Mouse (Mus musculus) ES-E14 (cell line): ENCODE results near the gene Als2. TPM values are rescaled to one million over a fixed set of nuclear protein-coding genes. Genes with fewer than 3 reads are reported as not detected.

ENCODE experiments used
- DNase-seq: peaks from one replicate; pipeline ENCODE4 v3.0.0-alpha.2; 2013; ENCODE audit warnings: low read depth, low spot score
- H3K27ac ChIP-seq: 2 replicates; pipeline ENCODE4 v1.5.1; 2012; ENCODE audit warnings: low read depth, mild to moderate bottlenecking, low read length, moderate library complexity, mixed read lengths; ENCODE audit not compliant: poor library complexity, insufficient read depth, severe bottlenecking
- H3K36me3 ChIP-seq: 2 replicates; pipeline ENCODE4 v1.6.1; 2012; ENCODE audit warnings: mild to moderate bottlenecking, low read length, moderate library complexity, mixed read lengths; ENCODE audit not compliant: control insufficient read depth, poor library complexity, insufficient read depth, severe bottlenecking
- H3K4me1 ChIP-seq, 2 experiments: fragments of 150-350 bp in 1 of 2; sonication (generic) in 1 of 2; 2 replicates each; pipeline ENCODE4 v1.6.1; 2012; ENCODE audit warnings: low read length in 2 of 2, mild to moderate bottlenecking in 1 of 2, mixed read lengths in 1 of 2; ENCODE audit not compliant: control insufficient read depth in 2 of 2, insufficient read depth in 2 of 2, poor library complexity in 1 of 2
- H3K4me3 ChIP-seq, 2 experiments: fragments of 150-350 bp in 1 of 2; sonication (generic) in 1 of 2; 2 replicates each; pipeline ENCODE4 v1.5.1; 2012; ENCODE audit warnings: low read length in 2 of 2, low read depth in 1 of 2, mild to moderate bottlenecking in 1 of 2, mixed read lengths in 1 of 2; ENCODE audit not compliant: insufficient read depth in 1 of 2, poor library complexity in 1 of 2, severe bottlenecking in 1 of 2
- H3K9ac ChIP-seq: 2 replicates; pipeline ENCODE4 v1.6.1; 2012; ENCODE audit warnings: low read depth, mild to moderate bottlenecking, low read length, mixed read lengths; ENCODE audit not compliant: poor library complexity, insufficient read depth, severe bottlenecking
- H3K9me3 ChIP-seq: fragments of 150-350 bp; sonication (generic); 2 replicates; pipeline ENCODE4 v1.6.1; 2012; ENCODE audit warnings: low read depth, mild to moderate bottlenecking, low read length; ENCODE audit not compliant: control insufficient read depth, insufficient read depth
- CHD2 ChIP-seq: IDR thresholded peaks from 2 replicates; pipeline ENCODE4 v1.6.1; 2014; ENCODE audit warnings: mild to moderate bottlenecking, low read depth, low read length, inconsistent platforms
- HCFC1 ChIP-seq: IDR thresholded peaks from 2 replicates; pipeline ENCODE4 v1.6.1; 2012; ENCODE audit warnings: low read length, inconsistent platforms, borderline replicate concordance; ENCODE audit not compliant: insufficient read depth
- MAFK ChIP-seq: IDR thresholded peaks from 2 replicates; pipeline ENCODE4 v1.6.1; 2014; ENCODE audit warnings: mild to moderate bottlenecking, low read depth, low read length, inconsistent platforms; ENCODE audit not compliant: insufficient read depth
- ZC3H11A ChIP-seq: IDR thresholded peaks from 2 replicates; pipeline ENCODE4 v1.6.1; 2012; ENCODE audit warnings: low read depth, mild to moderate bottlenecking, inconsistent platforms, low read length, borderline replicate concordance
- ZNF384 ChIP-seq: IDR thresholded peaks from 2 replicates; pipeline ENCODE4 v1.6.1; 2012; ENCODE audit warnings: low read depth, low read length, inconsistent platforms
- in situ Hi-C, 2 experiments: fragments of 600-800 bp; cut with MboI; formaldehyde crosslinking; loops; one replicate each; pipeline ENCODE4 v1.15.1; 2025; ENCODE audit warnings: low sequenced_read_pairs in 2 of 2, inconsistent platforms in 1 of 2; ENCODE audit not compliant: unreplicated experiment in 2 of 2
- total RNA-seq: library from RNA; depleted of rRNA; stranded (reverse); fragments of 300-350 nt; gene quantifications from 2 replicates; pipeline ENCODE4 v1.2.3, GENCODE M21; 2012

Als2 gene
- total RNA-seq, 1 experiment, result 23.2 TPM

DNA sequence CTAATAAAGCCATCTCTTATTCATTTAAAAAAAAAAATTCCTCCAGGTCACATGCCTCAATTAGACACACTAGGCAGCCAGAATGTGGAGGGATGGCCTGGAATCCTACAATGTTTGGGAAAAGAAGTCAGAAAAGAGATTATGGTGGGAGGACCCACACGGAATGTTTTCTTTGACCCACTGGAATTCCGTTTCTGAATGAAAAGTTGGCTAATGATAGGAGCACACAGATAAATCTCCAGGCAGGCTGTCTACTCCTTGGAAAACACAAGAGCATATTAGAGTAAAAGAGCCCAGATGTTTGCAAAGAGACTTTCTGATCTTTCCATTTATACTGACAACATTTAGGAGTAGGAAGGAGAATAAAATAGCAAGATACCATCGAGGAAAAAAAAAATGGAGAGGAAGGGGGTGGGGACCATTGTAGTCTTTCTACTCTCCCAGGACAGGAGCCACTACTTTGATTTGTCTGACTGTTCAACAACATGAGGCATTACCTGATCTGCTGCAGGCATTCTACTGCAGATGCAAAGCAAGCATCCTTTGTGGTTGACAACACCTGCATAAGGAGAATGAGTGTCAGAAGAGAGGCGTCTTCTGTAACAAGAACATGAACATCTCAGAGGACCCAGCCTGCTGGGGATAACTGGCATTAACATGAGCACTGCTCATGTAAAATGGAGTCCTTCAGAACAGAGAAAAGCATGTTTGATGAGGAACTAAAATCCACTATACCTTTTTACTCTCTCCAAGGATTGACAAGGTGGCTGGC, 69.2 kb downstream of the Als2 start:
- Histone ChIP-seq H3K9me3 (no peaks in the 10 kb centered on the region), H3K27ac (no peak overlapping the region), H3K4me1 (no peaks in the 10 kb centered on the region; a peak in 1 of 4 replicates), H3K36me3 (peaks cover 24% of the 10 kb centered on the region), H3K9ac (no peak overlapping the region), H3K4me3 (no peak overlapping the region)
- in situ Hi-C loops, result no loop called here
- no peak for TF ChIP-seq ZNF384
- TF ChIP-seq MAFK, result no peak
- TF ChIP-seq CHD2, result no peak
- TF ChIP-seq ZC3H11A, result no peak
- no peak for TF ChIP-seq HCFC1
- no peak for DNase-seq

DNA sequence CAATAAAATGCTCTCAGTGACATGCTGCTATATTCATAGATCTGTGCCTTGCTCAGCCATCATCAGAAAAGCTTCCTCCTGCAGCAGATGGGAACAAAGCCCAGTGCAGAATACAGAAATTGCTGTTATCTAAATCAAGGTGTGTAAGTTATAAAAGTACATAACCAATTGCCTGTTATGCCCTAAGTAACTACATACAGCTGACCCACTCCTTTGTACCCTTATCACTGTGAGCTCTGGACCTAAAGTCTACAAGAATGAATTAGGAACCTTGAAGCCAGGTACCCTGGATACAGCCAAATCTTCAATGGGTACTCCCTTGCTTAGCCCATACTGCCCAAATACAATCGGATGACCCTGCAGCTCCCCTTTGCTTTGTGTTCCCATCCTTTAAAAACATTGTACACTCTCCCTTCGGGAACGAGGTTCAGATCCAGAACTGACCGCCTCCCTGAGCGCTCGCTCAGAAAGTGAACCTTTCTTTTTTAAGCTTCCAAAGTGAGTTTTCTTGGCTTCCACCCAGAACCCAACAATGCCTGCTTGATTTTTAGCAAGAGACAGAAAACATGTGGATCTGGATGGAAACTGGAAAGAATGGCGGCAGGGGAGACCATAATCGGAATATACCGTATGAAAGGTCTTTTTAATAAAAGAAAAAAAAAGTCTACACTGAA, 70.7 kb downstream of the Als2 start:
- Histone ChIP-seq H3K36me3 (peaks cover 22% of the 10 kb centered on the region), H3K4me3 (no peak overlapping the region), H3K4me1 (peaks cover 0 to under 1% of the 10 kb centered on the region in 2 experiments; a peak in 1 of 4 replicates), H3K27ac (no peak overlapping the region), H3K9me3 (no peaks in the 10 kb centered on the region), H3K9ac (no peak overlapping the region)
- no peak for TF ChIP-seq CHD2
- in situ Hi-C loops, result no loop called here
- DNase-seq, result no peak

DNA sequence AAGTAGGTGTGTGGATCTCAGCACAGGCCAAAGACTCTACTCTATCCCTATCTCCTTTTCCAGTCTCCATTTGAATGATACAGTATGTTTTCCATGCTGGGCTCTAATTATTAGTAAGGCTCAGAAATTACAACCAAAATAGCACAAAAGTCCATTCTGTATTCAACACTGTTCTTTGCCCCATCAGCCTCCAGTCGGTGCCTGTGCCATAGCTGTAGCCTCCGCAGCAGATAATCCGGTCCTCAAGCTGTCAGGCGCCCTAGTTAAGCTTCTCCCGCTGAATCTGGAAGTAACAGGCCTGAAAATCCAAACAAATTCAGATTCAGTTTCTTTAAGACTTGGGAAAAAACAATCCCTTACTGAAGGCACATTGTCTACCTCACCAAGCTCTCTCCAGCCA, 73.1 kb downstream of the Als2 start:
- in situ Hi-C loops, result no loop called here
- no peaks in the 10 kb centered on the region for H3K9me3 ChIP-seq
- no peak for DNase-seq
- no peak for TF ChIP-seq ZNF384
- TF ChIP-seq HCFC1, result no peak
- TF ChIP-seq ZC3H11A, result no peak
- TF ChIP-seq MAFK, result no peak
- TF ChIP-seq CHD2, result no peak
- H3K36me3 ChIP-seq, result peaks cover 18% of the 10 kb centered on the region; the same call in 1 of the 2 replicates
- H3K4me3 ChIP-seq, result no peak overlapping the region
- peaks cover 0 to 3% of the 10 kb centered on the region in 2 experiments; a peak in 1 of 4 replicates for H3K4me1 ChIP-seq
- H3K27ac ChIP-seq, result no peak overlapping the region
- no peak overlapping the region for H3K9ac ChIP-seq

DNA sequence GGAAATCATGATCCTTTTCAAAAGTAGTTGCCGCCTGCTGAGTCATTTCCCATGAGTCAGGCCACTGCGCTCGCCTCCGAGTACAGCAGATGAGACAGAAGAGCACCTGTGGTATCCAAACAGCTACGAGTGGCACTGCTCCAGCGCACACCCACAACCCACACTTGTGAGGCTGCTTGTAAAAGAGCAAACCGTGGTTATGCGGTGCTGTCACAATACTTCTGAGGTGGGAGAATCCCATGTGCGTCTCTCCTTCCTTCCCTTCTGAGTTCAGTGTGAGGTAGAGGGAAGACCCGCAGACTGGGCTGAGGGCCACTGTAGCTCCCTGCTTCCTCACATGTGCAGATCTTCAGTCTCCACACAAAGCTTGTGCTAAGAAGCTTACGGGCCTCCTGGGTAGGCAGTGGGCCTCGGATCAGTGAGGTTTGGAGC, 74.0 kb downstream of the Als2 start, which contains the start of gene Mpp4:
Mpp4 (minus strand) TSS at position 360 of the 432 bp plus-strand sequence.
- in situ Hi-C loops, result no loop called here
- peaks cover 17% of the 10 kb centered on the region; the same call in 1 of the 2 replicates for H3K36me3 ChIP-seq
- H3K4me3 ChIP-seq, result no peak within 1 kb of the TSS; a peak in 1 of 4 replicates
- no peaks in the 10 kb centered on the region for H3K9me3 ChIP-seq
- DNase-seq, result no peak
- peaks cover 0 to 3% of the 10 kb centered on the region in 2 experiments; a peak in 1 of 4 replicates for H3K4me1 ChIP-seq
- TF ChIP-seq MAFK (0 out of 2 replicates have a peak, but pooled peaks have one; percentile 29), ZC3H11A (no peak), ZNF384 (no peak), CHD2 (no peak)
- peak within 1 kb of the TSS; percentile 26; the same call in 1 of the 2 replicates for H3K9ac ChIP-seq
- H3K27ac ChIP-seq, result no peak within 1 kb of the TSS
